Mouse (Mus musculus) neural tube, embryonic 14.5 days (tissue): ENCODE measurements at regions not wholly inside any gene's neighbourhood (a gene's known extent, or its start where the extent isn't known, plus 50 kb on each side); places are given as distances from the start of the nearest gene placed in this dataset.

Source experiments
- ATAC-seq: fragments of 200-750 bp; cut with Nextera tagmentation; 2 replicates; pipeline ENCODE4 v1.8.0; 2017; ENCODE audit warnings: low read depth, mild to moderate bottlenecking, moderate TSS enrichment, moderate library complexity
- H3K27ac ChIP-seq: fragments of 300-500 bp; sonication (generic); 2 replicates; pipeline ENCODE4 v1.5.1; 2014; ENCODE audit warnings: low read depth, mild to moderate bottlenecking, control low read depth, low read length, moderate library complexity, mixed read lengths
- H3K27me3 ChIP-seq: fragments of 300-500 bp; sonication (generic); 2 replicates; pipeline ENCODE4 v1.6.1; 2014; ENCODE audit warnings: low read length; ENCODE audit not compliant: control insufficient read depth, insufficient read depth
- H3K36me3 ChIP-seq: fragments of 300-500 bp; sonication (generic); 2 replicates; pipeline ENCODE4 v1.6.1; 2014; ENCODE audit warnings: low read length, mixed read lengths; ENCODE audit not compliant: control insufficient read depth, insufficient read depth
- H3K4me1 ChIP-seq: fragments of 300-500 bp; sonication (generic); 2 replicates; pipeline ENCODE4 v1.6.1; 2014; ENCODE audit warnings: low read length; ENCODE audit not compliant: control insufficient read depth, insufficient read depth
- H3K4me2 ChIP-seq: fragments of 300-500 bp; sonication (generic); 2 replicates; pipeline ENCODE4 v1.6.1; 2014; ENCODE audit warnings: mild to moderate bottlenecking, low read depth, low read length, control low read depth
- H3K4me3 ChIP-seq: fragments of 300-500 bp; sonication (generic); 2 replicates; pipeline ENCODE4 v1.5.1; 2014; ENCODE audit warnings: low read depth, low read length, control low read depth, mixed read lengths
- H3K9ac ChIP-seq: fragments of 300-500 bp; sonication (generic); replicated peaks from 2 replicates; pipeline ENCODE4 v1.6.1; 2014; ENCODE audit warnings: low read depth, mild to moderate bottlenecking, control low read depth, low read length, mixed read lengths
- H3K9me3 ChIP-seq: fragments of 300-500 bp; sonication (generic); 2 replicates; pipeline ENCODE4 v1.6.1; 2016; ENCODE audit warnings: low read length; ENCODE audit not compliant: control insufficient read depth
- WGBS: fragments of 180-500 bp; shearing (Covaris S2); extraction: QIAGEN DNeasy Blood & Tissue Kit; methylation state at CpG from one replicate; pipeline ENCODE4 v1.1.7; 2014; 5-methylcytosine and 5-hydroxymethylcytosine counted together

- no peak overlapping the region for H3K4me2 ChIP-seq
- H3K27me3 ChIP-seq = no peaks in the 10 kb centered on the region
- no peaks in the 10 kb centered on the region for H3K36me3 ChIP-seq
- H3K9ac ChIP-seq = no peak overlapping the region
- H3K4me3 ChIP-seq = no peak overlapping the region
- no peak for ATAC-seq
- H3K9me3 ChIP-seq = no peaks in the 10 kb centered on the region
- 94% methylated on average over 5 of the region's 5 CpGs for WGBS
- H3K27ac ChIP-seq = no peak overlapping the region
- H3K4me1 ChIP-seq = no peaks in the 10 kb centered on the region
These were observed 488.7 kb downstream of the Fat4 start for GRCm38 (mm10) chr3:39375465-39375864.

DNA sequence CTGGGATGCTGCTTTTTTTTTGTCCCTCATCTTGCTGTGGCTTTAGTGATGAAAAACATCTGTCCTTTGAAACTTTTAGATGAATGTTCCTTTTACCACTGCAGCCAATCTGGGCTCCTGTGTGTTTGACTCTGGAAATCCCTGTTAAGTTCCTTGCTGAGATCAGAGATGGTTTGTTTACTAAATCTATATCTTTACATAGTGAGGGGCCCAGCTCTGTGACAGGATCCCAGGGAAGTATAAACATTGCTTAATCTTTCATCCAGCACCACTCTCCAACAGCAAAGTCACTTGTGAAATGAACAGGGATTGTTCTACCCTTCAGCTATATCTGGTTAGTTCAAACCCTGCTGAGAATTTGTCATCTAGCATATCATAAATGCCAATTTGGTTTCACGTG is 501.8 kb downstream of the Fat4 start:
- no peak overlapping the region for H3K9ac ChIP-seq
- H3K27me3 ChIP-seq = no peaks in the 10 kb centered on the region
- no peak overlapping the region for H3K4me2 ChIP-seq
- 81% methylated on average over 1 of the region's 1 CpGs for WGBS
- no peaks in the 10 kb centered on the region for H3K4me1 ChIP-seq
- no peak overlapping the region for H3K27ac ChIP-seq
- no peaks in the 10 kb centered on the region for H3K9me3 ChIP-seq
- ATAC-seq = no peak
- H3K36me3 ChIP-seq = no peaks in the 10 kb centered on the region
- H3K4me3 ChIP-seq = no peak overlapping the region

- ATAC-seq = peak; percentile 44; the same call in 1 of the 2 replicates
- H3K27ac ChIP-seq = no peak overlapping the region
- 39% methylated on average over 9 of the region's 9 CpGs for WGBS
These were observed 503.7 kb downstream of the Fat4 start for GRCm38 (mm10) chr3:39390442-39390841.

GRCm38 (mm10) chr3:39392053-39392452 is 505.3 kb downstream of the Fat4 start:
- WGBS = 64% methylated on average over 2 of the region's 2 CpGs
- no peak overlapping the region for H3K9ac ChIP-seq
- no peak overlapping the region for H3K27ac ChIP-seq
- H3K4me1 ChIP-seq = no peaks in the 10 kb centered on the region
- H3K36me3 ChIP-seq = no peaks in the 10 kb centered on the region
- ATAC-seq = no peak
- H3K4me2 ChIP-seq = no peak overlapping the region
- H3K4me3 ChIP-seq = no peak overlapping the region
- no peaks in the 10 kb centered on the region for H3K9me3 ChIP-seq
- H3K27me3 ChIP-seq = no peaks in the 10 kb centered on the region

More at GRCm38 (mm10) chr3:39390442-39390841, 503.7 kb downstream of the Fat4 start:
- H3K9me3 ChIP-seq = no peaks in the 10 kb centered on the region
- no peak overlapping the region for H3K4me3 ChIP-seq
- no peak overlapping the region for H3K9ac ChIP-seq
- no peaks in the 10 kb centered on the region for H3K36me3 ChIP-seq
- no peaks in the 10 kb centered on the region for H3K4me1 ChIP-seq
- no peaks in the 10 kb centered on the region for H3K27me3 ChIP-seq
- no peak overlapping the region for H3K4me2 ChIP-seq

DNA sequence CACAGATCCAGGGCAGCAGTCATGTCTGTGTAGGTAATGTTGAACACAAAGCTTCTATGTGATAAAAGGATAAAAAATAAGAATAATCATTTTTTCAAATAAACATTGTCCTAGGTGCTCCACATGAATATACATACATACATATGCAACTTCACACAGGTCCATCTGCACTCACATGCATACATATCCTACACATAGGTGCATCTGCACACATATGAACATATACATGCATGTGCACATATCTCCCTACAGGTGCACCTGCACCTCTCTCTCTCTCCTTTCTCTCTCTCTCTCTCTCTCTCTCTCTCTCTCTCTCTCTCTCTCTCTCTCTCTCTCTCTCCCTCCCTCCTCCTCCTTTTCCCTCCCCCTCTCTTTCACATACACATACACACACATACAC is 509.9 kb downstream of the Fat4 start:
- ATAC-seq = peak; percentile 39; the same call in 1 of the 2 replicates

DNA sequence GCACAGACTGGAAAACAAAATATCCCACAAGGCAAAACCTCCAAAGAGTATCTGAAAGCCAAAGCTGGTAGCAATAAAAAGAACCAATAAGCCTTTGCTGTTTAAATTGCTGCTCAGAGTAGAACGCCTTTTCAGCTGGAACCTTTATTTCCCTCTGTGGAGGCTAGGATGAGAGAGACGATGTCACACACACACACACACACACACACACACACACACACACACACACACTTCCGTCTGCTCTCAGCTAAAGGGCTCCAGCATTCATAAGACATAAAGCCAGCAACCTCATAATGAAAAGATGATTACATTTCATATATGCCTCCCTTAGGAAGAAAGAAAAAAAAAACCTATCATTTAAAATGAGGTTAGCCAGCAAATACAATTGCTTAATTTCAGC is 510.5 kb downstream of the Fat4 start:
- no peak overlapping the region for H3K4me2 ChIP-seq
- no peaks in the 10 kb centered on the region for H3K4me1 ChIP-seq
- peak; percentile 98 for ATAC-seq
- no peak overlapping the region; the same call in 1 of the 2 replicates for H3K27ac ChIP-seq
- no peaks in the 10 kb centered on the region for H3K27me3 ChIP-seq
- no peaks in the 10 kb centered on the region for H3K36me3 ChIP-seq
- no peaks in the 10 kb centered on the region for H3K9me3 ChIP-seq
- WGBS = 17% methylated on average over 3 of the region's 3 CpGs
- H3K4me3 ChIP-seq = no peak overlapping the region
- H3K9ac ChIP-seq = no peak overlapping the region

More for the DNA sequence above, 509.9 kb downstream of the Fat4 start:
- H3K9ac ChIP-seq = no peak overlapping the region
- no peak overlapping the region for H3K4me2 ChIP-seq
- no peaks in the 10 kb centered on the region for H3K36me3 ChIP-seq
- H3K4me3 ChIP-seq = no peak overlapping the region
- no peaks in the 10 kb centered on the region for H3K9me3 ChIP-seq
- H3K27me3 ChIP-seq = no peaks in the 10 kb centered on the region
- peak overlapping the region; percentile 39; the same call in 1 of the 2 replicates for H3K27ac ChIP-seq
- no peaks in the 10 kb centered on the region for H3K4me1 ChIP-seq

- Histone ChIP-seq H3K36me3 (no peaks in the 10 kb centered on the region), H3K9ac (no peak overlapping the region), H3K27me3 (no peaks in the 10 kb centered on the region), H3K4me1 (no peaks in the 10 kb centered on the region), H3K27ac (peak overlapping the region; percentile 48; the same call in 1 of the 2 replicates), H3K4me3 (no peak overlapping the region), H3K4me2 (no peak overlapping the region), H3K9me3 (no peaks in the 10 kb centered on the region)
- peak; percentile 46 for ATAC-seq
- 75% methylated on average over 2 of the region's 2 CpGs for WGBS
These were observed 510.9 kb downstream of the Fat4 start for GRCm38 (mm10) chr3:39397677-39398076.

- Histone ChIP-seq H3K27me3 (no peaks in the 10 kb centered on the region), H3K9me3 (no peaks in the 10 kb centered on the region), H3K4me2 (no peak overlapping the region), H3K4me1 (0 out of 2 replicates have a peak, but pooled peaks cover 3% of the 10 kb centered on the region), H3K9ac (no peak overlapping the region), H3K4me3 (no peak overlapping the region), H3K36me3 (no peaks in the 10 kb centered on the region), H3K27ac (no peak overlapping the region)
- WGBS = 38% methylated on average over 5 of the region's 5 CpGs
- peak; percentile 44; the same call in 1 of the 2 replicates for ATAC-seq
These were observed 538.3 kb downstream of the Fat4 start for GRCm38 (mm10) chr3:39424778-39425642.

GRCm38 (mm10) chr3:39425643-39426016 is 538.9 kb downstream of the Fat4 start:
- peak; percentile 49; the same call in 1 of the 2 replicates for ATAC-seq
- Histone ChIP-seq H3K36me3 (no peaks in the 10 kb centered on the region), H3K4me2 (no peak overlapping the region), H3K4me3 (no peak overlapping the region), H3K9ac (no peak overlapping the region), H3K27ac (no peak overlapping the region), H3K9me3 (no peaks in the 10 kb centered on the region), H3K27me3 (no peaks in the 10 kb centered on the region), H3K4me1 (0 out of 2 replicates have a peak, but pooled peaks cover 3% of the 10 kb centered on the region)
- WGBS = 47% methylated on average over 2 of the region's 2 CpGs
